In genomic region chr8:10953346-10954053, GRCm38 (mm10) we compare ENCODE assay signal across 8 mouse cellular contexts. TPM values are rescaled to one million over a fixed set of nuclear protein-coding genes. Genes with fewer than 3 reads are reported as not detected.
DNase-seq lines count a peak whose midpoint lies in the region; ATAC-seq and TF ChIP-seq lines count a peak whose summit lies in the region.

No protein-coding gene starts in this region.

- TF ChIP-seq POLR2A in liver, adult 2 months (IDR thresholded peaks at IDR 0.05; ENCODE audit: extremely low read depth, insufficient read depth, low read length) = no peak

- no peaks in the 10 kb centered on the region for H3K9me3 ChIP-seq in liver, embryonic 11.5 days (ENCODE audit: control insufficient read depth, low read length)
- H3K9me3 ChIP-seq in embryonic facial prominence, embryonic 14.5 days (ENCODE audit: control insufficient read depth, low read length) = no peaks in the 10 kb centered on the region
- H3K9me3 ChIP-seq in heart, embryonic 13.5 days = no peaks in the 10 kb centered on the region
- no peaks in the 10 kb centered on the region for H3K9me3 ChIP-seq in kidney, embryonic 15.5 days (replicated peaks)
- no peaks in the 10 kb centered on the region for H3K9me3 ChIP-seq in lung, embryonic 15.5 days

- TF ChIP-seq CTCF in liver, adult 2 months (IDR thresholded peaks at IDR 0.05; ENCODE audit: low read depth, low read length) = peak; percentile 76

- 3% methylated on average over 11 of the region's 11 CpGs for WGBS in liver, adult 2 months
- 37% methylated on average over 11 of the region's 11 CpGs for WGBS in liver, embryonic 11.5 days
- WGBS in embryonic facial prominence, embryonic 14.5 days = 13% methylated on average over 11 of the region's 11 CpGs
- WGBS in heart, embryonic 13.5 days = 8% methylated on average over 11 of the region's 11 CpGs
- WGBS in kidney, embryonic 15.5 days = 24% methylated on average over 11 of the region's 11 CpGs
- WGBS in lung, embryonic 15.5 days = 11% methylated on average over 11 of the region's 11 CpGs

- DNase-seq in liver, adult 2 months (ENCODE audit: extremely low read depth, low read depth, low spot score) = peak; percentile 86
- no peak for DNase-seq in liver, embryonic 11.5 days (ENCODE audit: low spot score)
- peak; percentile 92 for DNase-seq in embryonic facial prominence, embryonic 14.5 days (ENCODE audit: low spot score)
- peak; percentile 54 for DNase-seq in right cerebral cortex, adult 18-20 months
- no peak for DNase-seq in thymus, postnatal 25 days

- H3K79me2 ChIP-seq in liver, adult 2 months (ENCODE audit: control insufficient read depth, insufficient read depth, low read length) = no peaks in the 10 kb centered on the region

- no peak overlapping the region for H3K4me3 ChIP-seq in liver, adult 2 months (ENCODE audit: insufficient read depth, low read depth, low read length)
- H3K4me3 ChIP-seq in liver, embryonic 11.5 days (ENCODE audit: low read depth, low read length) = no peak overlapping the region
- no peak overlapping the region for H3K4me3 ChIP-seq in embryonic facial prominence, embryonic 14.5 days (ENCODE audit: low read depth, low read length)
- H3K4me3 ChIP-seq in heart, embryonic 13.5 days = no peak overlapping the region
- no peak overlapping the region for H3K4me3 ChIP-seq in kidney, embryonic 15.5 days (replicated peaks)
- no peak overlapping the region for H3K4me3 ChIP-seq in lung, embryonic 15.5 days

- no peak overlapping the region for H3K27ac ChIP-seq in liver, adult 2 months (replicated peaks; ENCODE audit: insufficient read depth, low read depth, low read length)
- no peak overlapping the region for H3K27ac ChIP-seq in liver, embryonic 11.5 days (ENCODE audit: low read depth, low read length)
- H3K27ac ChIP-seq in embryonic facial prominence, embryonic 14.5 days (replicated peaks; ENCODE audit: low read depth, low read length) = 0 out of 2 replicates have a peak overlapping the region, but pooled peaks have one; percentile 3
- 0 out of 2 replicates have a peak overlapping the region, but pooled peaks have one; percentile 1 for H3K27ac ChIP-seq in heart, embryonic 13.5 days (replicated peaks)
- peak overlapping the region; percentile 49 for H3K27ac ChIP-seq in kidney, embryonic 15.5 days
- H3K27ac ChIP-seq in lung, embryonic 15.5 days = no peak overlapping the region; the same call in 1 of the 2 replicates

- no peak overlapping the region for H3K9ac ChIP-seq in liver, adult 2 months (ENCODE audit: low read depth, low read length)
- H3K9ac ChIP-seq in liver, embryonic 11.5 days (ENCODE audit: low read depth, low read length) = no peak overlapping the region
- no peak overlapping the region for H3K9ac ChIP-seq in embryonic facial prominence, embryonic 14.5 days (ENCODE audit: low read depth, low read length)
- no peak overlapping the region for H3K9ac ChIP-seq in heart, embryonic 13.5 days
- no peak overlapping the region for H3K9ac ChIP-seq in kidney, embryonic 15.5 days
- no peak overlapping the region for H3K9ac ChIP-seq in lung, embryonic 15.5 days

- no peaks in the 10 kb centered on the region for H3K27me3 ChIP-seq in liver, adult 2 months (ENCODE audit: control insufficient read depth, insufficient read depth, low read length)
- H3K27me3 ChIP-seq in liver, embryonic 11.5 days (replicated peaks; ENCODE audit: control insufficient read depth, insufficient read depth, low read length) = peaks cover 8% of the 10 kb centered on the region
- H3K27me3 ChIP-seq in embryonic facial prominence, embryonic 14.5 days (replicated peaks; ENCODE audit: control insufficient read depth, insufficient read depth, low read length) = no peaks in the 10 kb centered on the region
- H3K27me3 ChIP-seq in heart, embryonic 13.5 days (replicated peaks) = peaks cover 9% of the 10 kb centered on the region
- peaks cover 25% of the 10 kb centered on the region for H3K27me3 ChIP-seq in kidney, embryonic 15.5 days
- H3K27me3 ChIP-seq in lung, embryonic 15.5 days = peaks cover 18% of the 10 kb centered on the region

- no peaks in the 10 kb centered on the region for H3K36me3 ChIP-seq in liver, adult 2 months (ENCODE audit: control insufficient read depth, insufficient read depth, low read length)
- H3K36me3 ChIP-seq in liver, embryonic 11.5 days (ENCODE audit: control insufficient read depth, insufficient read depth, low read length) = no peaks in the 10 kb centered on the region
- H3K36me3 ChIP-seq in embryonic facial prominence, embryonic 14.5 days (ENCODE audit: control insufficient read depth, insufficient read depth, low read length) = no peaks in the 10 kb centered on the region
- H3K36me3 ChIP-seq in heart, embryonic 13.5 days = no peaks in the 10 kb centered on the region
- no peaks in the 10 kb centered on the region for H3K36me3 ChIP-seq in kidney, embryonic 15.5 days
- no peaks in the 10 kb centered on the region for H3K36me3 ChIP-seq in lung, embryonic 15.5 days

- peaks cover 5% of the 10 kb centered on the region for H3K4me1 ChIP-seq in liver, adult 2 months (ENCODE audit: control insufficient read depth, insufficient read depth, low read length)
- H3K4me1 ChIP-seq in liver, embryonic 11.5 days (replicated peaks; ENCODE audit: control insufficient read depth, insufficient read depth, low read length) = peaks cover 8% of the 10 kb centered on the region
- peaks cover 21% of the 10 kb centered on the region for H3K4me1 ChIP-seq in embryonic facial prominence, embryonic 14.5 days (ENCODE audit: control insufficient read depth, insufficient read depth, low read length)
- H3K4me1 ChIP-seq in heart, embryonic 13.5 days = peaks cover 49% of the 10 kb centered on the region
- H3K4me1 ChIP-seq in kidney, embryonic 15.5 days = peaks cover 61% of the 10 kb centered on the region
- peaks cover 20% of the 10 kb centered on the region for H3K4me1 ChIP-seq in lung, embryonic 15.5 days

- no peak for ATAC-seq in liver, embryonic 11.5 days (replicated peaks; ENCODE audit: low FRiP score)
- peak; percentile 62; the same call in 1 of the 2 replicates for ATAC-seq in embryonic facial prominence, embryonic 14.5 days (ENCODE audit: low read depth)
- no peak for ATAC-seq in heart, embryonic 13.5 days (ENCODE audit: extremely low read depth, insufficient number of reproducible peaks, low FRiP score, low TSS enrichment)
- ATAC-seq in kidney, embryonic 15.5 days (replicated peaks; ENCODE audit: low FRiP score) = peak; percentile 82
- peak; percentile 81; the same call in 1 of the 2 replicates for ATAC-seq in lung, embryonic 15.5 days (ENCODE audit: borderline replicate concordance, extremely low read depth, low FRiP score, low TSS enrichment)

- H3K4me2 ChIP-seq in liver, embryonic 11.5 days = no peak overlapping the region
- no peak overlapping the region for H3K4me2 ChIP-seq in embryonic facial prominence, embryonic 14.5 days (ENCODE audit: low read depth, low read length)
- no peak overlapping the region for H3K4me2 ChIP-seq in heart, embryonic 13.5 days
- H3K4me2 ChIP-seq in kidney, embryonic 15.5 days = no peak overlapping the region
- no peak overlapping the region for H3K4me2 ChIP-seq in lung, embryonic 15.5 days

RNA-seq across cellular contexts. Expression of gene Irs2, which starts 54.8 kb away (rescaled TPM):
- total RNA-seq in liver, adult 2 months (2014; rRNA removed) = 8.6 and 19.2 TPM in 2 replicates
- 4.8 and 5.7 TPM in 2 replicates for polyA plus RNA-seq in liver, adult 2 months (2012; rRNA removed)
- 8.3 and 8.9 TPM in 2 replicates for polyA plus RNA-seq in liver, embryonic 11.5 days (2014; fragmentation: Nextera tagmentation; extraction: Ambion mirVana)
- polyA plus RNA-seq in embryonic facial prominence, embryonic 14.5 days (2014; fragmentation: Nextera tagmentation; extraction: Ambion mirVana) = 5.4 and 5.9 TPM in 2 replicates
- 3.0 and 3.2 TPM in 2 replicates for polyA plus RNA-seq in heart, embryonic 13.5 days (2015; fragmentation: Nextera tagmentation; extraction: Ambion mirVana)
- 5.6 and 5.7 TPM in 2 replicates for polyA plus RNA-seq in kidney, embryonic 15.5 days (2015; fragmentation: Nextera tagmentation; extraction: Ambion mirVana)
- 4.1 TPM in 2 replicates for polyA plus RNA-seq in lung, embryonic 15.5 days (2015; fragmentation: Nextera tagmentation; extraction: Ambion mirVana)

Comparison
In these comparisons a context has a peak if more than half of its experiments do, and no peak if none do; other contexts are left out.
1. DNase-seq: peak in liver, adult 2 months (single experiment), embryonic facial prominence, embryonic 14.5 days (single experiment) and right cerebral cortex, adult 18-20 months (single experiment); none in liver, embryonic 11.5 days (single experiment) and thymus, postnatal 25 days (single experiment).
2. H3K27ac ChIP-seq: peak in embryonic facial prominence, embryonic 14.5 days (single experiment), heart, embryonic 13.5 days (single experiment) and kidney, embryonic 15.5 days (single experiment); none in liver, adult 2 months (single experiment), liver, embryonic 11.5 days (single experiment) and lung, embryonic 15.5 days (single experiment).
3. ATAC-seq: peak in embryonic facial prominence, embryonic 14.5 days (single experiment), kidney, embryonic 15.5 days (single experiment) and lung, embryonic 15.5 days (single experiment); none in liver, embryonic 11.5 days (single experiment) and heart, embryonic 13.5 days (single experiment).